Mouse (Mus musculus): ENCODE data around the gene Ksr2.

DNA sequence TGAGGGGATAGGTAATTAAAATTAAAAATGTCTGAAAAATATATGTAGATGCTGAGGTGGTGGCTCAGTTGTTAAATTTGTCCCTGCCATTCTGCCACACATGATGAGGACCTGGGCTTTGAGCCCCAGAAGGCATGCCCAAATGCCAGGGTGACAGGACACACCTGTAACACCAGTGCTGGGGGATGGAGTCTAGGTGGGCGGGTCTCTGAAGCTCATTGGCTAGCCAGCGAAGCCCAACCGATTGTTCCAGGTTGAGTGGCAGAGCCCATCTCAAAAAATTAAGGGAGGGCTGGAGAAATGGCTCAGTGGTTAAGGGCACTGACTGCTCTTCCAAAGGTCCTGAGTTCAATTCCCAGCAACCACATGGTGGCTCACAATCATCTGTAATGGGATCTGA lies 274.9 kb downstream of the Ksr2 start:
- TF ChIP-seq POLR2A (IDR thresholded peaks at IDR 0.05; ENCODE audit: control insufficient read depth in 1 of 2, insufficient read depth in 1 of 2, low read depth in 1 of 2, low read length in 2 of 2, poor library complexity in 1 of 2), result no peak
- no peak for TF ChIP-seq CTCF (IDR thresholded peaks at IDR 0.05 in 2 of 3, conservative IDR thresholded peaks at IDR 0.05 in 1 of 3; ENCODE audit: control insufficient read depth in 1 of 3, insufficient read depth in 1 of 3, low read depth in 2 of 3, low read length in 3 of 3, poor library complexity in 1 of 3, severe bottlenecking in 1 of 3)
- no peak for TF ChIP-seq JUND (IDR thresholded peaks at IDR 0.05; ENCODE audit: low read depth, low read length)
- no peak for TF ChIP-seq POLR2AphosphoS5 (IDR thresholded peaks at IDR 0.05; ENCODE audit: borderline replicate concordance, low read depth, low read length)
- no peak for TF ChIP-seq POLR2AphosphoS2 (IDR thresholded peaks at IDR 0.05; ENCODE audit: low read length)
- no peak for TF ChIP-seq MAZ (IDR thresholded peaks at IDR 0.05; ENCODE audit: low read depth, low read length)
- no peak for TF ChIP-seq ZNF384 (IDR thresholded peaks at IDR 0.05; ENCODE audit: low read depth, low read length)
- TF ChIP-seq MYC (IDR thresholded peaks at IDR 0.05; ENCODE audit: low read depth, low read length), result no peak
- no peak for TF ChIP-seq SIN3A (IDR thresholded peaks at IDR 0.05; ENCODE audit: low read length)
- TF ChIP-seq RAD21 (IDR thresholded peaks at IDR 0.05; ENCODE audit: low read depth, low read length), result no peak
